Mouse (Mus musculus) neural tube, embryonic 11.5 days (tissue): Measurements from ENCODE around the gene Mindy4. TPM values are rescaled to one million over a fixed set of nuclear protein-coding genes. Genes with fewer than 3 reads are reported as not detected.
A peak's percentile ranks its signal among the peaks of the same experiment; 100 is the strongest.

Source experiments
- ATAC-seq: fragments of 200-750 bp; cut with Nextera tagmentation; 2 replicates; pipeline ENCODE4 v1.8.0; 2017; ENCODE audit warnings: moderate number of reproducible peaks, mild to moderate bottlenecking, moderate TSS enrichment, moderate library complexity; ENCODE audit not compliant: insufficient read depth, low FRiP score, low TSS enrichment
- DNase-seq: peaks from one replicate; pipeline ENCODE4 v3.0.0-alpha.2; 2015; ENCODE audit warnings: low spot score
- H3K27ac ChIP-seq: fragments of 300-500 bp; sonication (generic); 2 replicates; pipeline ENCODE4 v1.5.1; 2014; ENCODE audit warnings: low read depth, mild to moderate bottlenecking, low read length
- H3K27me3 ChIP-seq: fragments of 300-500 bp; sonication (generic); 2 replicates; pipeline ENCODE4 v1.6.1; 2014; ENCODE audit warnings: mild to moderate bottlenecking, low read length, mixed read lengths; ENCODE audit not compliant: control insufficient read depth, insufficient read depth
- H3K36me3 ChIP-seq: fragments of 300-500 bp; sonication (generic); 2 replicates; pipeline ENCODE4 v1.6.1; 2014; ENCODE audit warnings: mild to moderate bottlenecking, low read length, moderate library complexity, mixed read lengths; ENCODE audit not compliant: control insufficient read depth, insufficient read depth
- H3K4me1 ChIP-seq: fragments of 300-500 bp; sonication (generic); 2 replicates; pipeline ENCODE4 v1.6.1; 2014; ENCODE audit warnings: low read length, mixed read lengths; ENCODE audit not compliant: control insufficient read depth, insufficient read depth
- H3K4me2 ChIP-seq: fragments of 300-500 bp; sonication (generic); 2 replicates; pipeline ENCODE4 v1.6.1; 2014; ENCODE audit warnings: low read depth, mild to moderate bottlenecking, moderate library complexity
- H3K4me3 ChIP-seq: fragments of 300-500 bp; sonication (generic); 2 replicates; pipeline ENCODE4 v1.5.1; 2014; ENCODE audit warnings: low read depth, low read length
- H3K9ac ChIP-seq: fragments of 300-500 bp; sonication (generic); 2 replicates; pipeline ENCODE4 v1.6.1; 2014; ENCODE audit warnings: mild to moderate bottlenecking, low read length
- H3K9me3 ChIP-seq: fragments of 300-500 bp; sonication (generic); 2 replicates; pipeline ENCODE4 v1.6.1; 2016; ENCODE audit warnings: low read length; ENCODE audit not compliant: control insufficient read depth
- WGBS: fragments of 180-500 bp; shearing (Covaris S2); extraction: QIAGEN DNeasy Blood & Tissue Kit; methylation state at CpG from one replicate; pipeline ENCODE4 v1.1.7; 2014; 5-methylcytosine and 5-hydroxymethylcytosine counted together
- polyA plus RNA-seq: library from polyadenylated mRNA; unstranded; fragments of >200 nt; fragmentation: Nextera tagmentation; extraction: Ambion mirVana; gene quantifications from 2 replicates; pipeline ENCODE4 v1.2.1, GENCODE M21; 2014

Mindy4 gene
- polyA plus RNA-seq, 1 experiment from 2014 or later: 14.4 TPM

- Histone ChIP-seq H3K9ac (no peak overlapping the region), H3K27me3 (no peaks in the 10 kb centered on the region), H3K36me3 (no peaks in the 10 kb centered on the region), H3K4me1 (no peaks in the 10 kb centered on the region), H3K4me2 (no peak overlapping the region), H3K9me3 (no peaks in the 10 kb centered on the region), H3K27ac (no peak overlapping the region), H3K4me3 (no peak overlapping the region)
- ATAC-seq (no peak), DNase-seq (no peak)
Observed at GRCm38 (mm10) chr6:55189406-55189805, 13.8 kb upstream of the Mindy4 start.

GRCm38 (mm10) chr6:55191537-55191936, 11.6 kb upstream of the Mindy4 start:
- ATAC-seq: no peak
- Histone ChIP-seq H3K36me3 (no peaks in the 10 kb centered on the region), H3K9me3 (no peaks in the 10 kb centered on the region), H3K9ac (no peak overlapping the region), H3K4me3 (no peak overlapping the region), H3K4me1 (no peaks in the 10 kb centered on the region), H3K27ac (no peak overlapping the region), H3K4me2 (no peak overlapping the region), H3K27me3 (no peaks in the 10 kb centered on the region)
- DNase-seq: no peak
- WGBS: 77% methylated on average over 4 of the region's 4 CpGs

GRCm38 (mm10) chr6:55193171-55193570, 10.0 kb upstream of the Mindy4 start:
- Histone ChIP-seq H3K9ac (no peak overlapping the region), H3K4me3 (no peak overlapping the region), H3K4me2 (no peak overlapping the region), H3K36me3 (no peaks in the 10 kb centered on the region), H3K9me3 (no peaks in the 10 kb centered on the region), H3K4me1 (no peaks in the 10 kb centered on the region), H3K27ac (no peak overlapping the region), H3K27me3 (no peaks in the 10 kb centered on the region)
- ATAC-seq (no peak), DNase-seq (no peak)
- WGBS: 90% methylated on average over 3 of the region's 3 CpGs

- WGBS: 95% methylated on average over 3 of the region's 3 CpGs
- Histone ChIP-seq H3K4me3 (no peak overlapping the region), H3K27ac (no peak overlapping the region), H3K4me2 (no peak overlapping the region), H3K4me1 (no peaks in the 10 kb centered on the region), H3K9ac (no peak overlapping the region), H3K27me3 (no peaks in the 10 kb centered on the region), H3K36me3 (no peaks in the 10 kb centered on the region), H3K9me3 (no peaks in the 10 kb centered on the region)
- ATAC-seq: no peak
- no peak for DNase-seq
Observed at GRCm38 (mm10) chr6:55199047-55199446, 4.1 kb upstream of the Mindy4 start.

GRCm38 (mm10) chr6:55203931-55204330, 748 bp downstream of the Mindy4 start:
- no peak overlapping the region for H3K27ac ChIP-seq
- WGBS: 74% methylated on average over 3 of the region's 3 CpGs

GRCm38 (mm10) chr6:55207786-55208185, 4.6 kb downstream of the Mindy4 start:
- ATAC-seq: no peak
- Histone ChIP-seq H3K27me3 (no peaks in the 10 kb centered on the region), H3K9ac (no peak overlapping the region), H3K4me1 (no peaks in the 10 kb centered on the region), H3K27ac (no peak overlapping the region), H3K36me3 (no peaks in the 10 kb centered on the region), H3K4me2 (no peak overlapping the region), H3K9me3 (no peaks in the 10 kb centered on the region), H3K4me3 (no peak overlapping the region)
- DNase-seq: no peak
- 79% methylated on average over 8 of the region's 8 CpGs for WGBS

More at GRCm38 (mm10) chr6:55203931-55204330, 748 bp downstream of the Mindy4 start:
- Histone ChIP-seq H3K4me2 (peak overlapping the region; percentile 46), H3K4me1 (no peaks in the 10 kb centered on the region), H3K4me3 (peak overlapping the region; percentile 38), H3K9me3 (no peaks in the 10 kb centered on the region), H3K9ac (peak overlapping the region; percentile 52), H3K36me3 (no peaks in the 10 kb centered on the region), H3K27me3 (no peaks in the 10 kb centered on the region)
- peak; percentile 33; the same call in 1 of the 2 replicates for ATAC-seq
- DNase-seq: no peak

- DNase-seq: peak; percentile 25
- Histone ChIP-seq H3K4me3 (no peak overlapping the region), H3K9ac (no peak overlapping the region), H3K4me2 (no peak overlapping the region), H3K4me1 (no peaks in the 10 kb centered on the region), H3K27ac (no peak overlapping the region), H3K9me3 (no peaks in the 10 kb centered on the region), H3K36me3 (no peaks in the 10 kb centered on the region), H3K27me3 (no peaks in the 10 kb centered on the region)
- 70% methylated on average over 15 of the region's 15 CpGs for WGBS
- ATAC-seq: no peak
Observed at GRCm38 (mm10) chr6:55210423-55211365, 7.5 kb downstream of the Mindy4 start.

GRCm38 (mm10) chr6:55214541-55214940, 11.4 kb downstream of the Mindy4 start:
- 86% methylated on average over 3 of the region's 3 CpGs for WGBS
- ATAC-seq: no peak

GRCm38 (mm10) chr6:55218232-55218631, 15.0 kb downstream of the Mindy4 start:
- H3K27ac ChIP-seq: no peak overlapping the region
- no peak for ATAC-seq
- 93% methylated on average over 9 of the region's 9 CpGs for WGBS
- no peaks in the 10 kb centered on the region for H3K4me1 ChIP-seq
- H3K36me3 ChIP-seq: peaks cover 2% of the 10 kb centered on the region; the same call in 1 of the 2 replicates
- DNase-seq: no peak
- H3K4me3 ChIP-seq: no peak overlapping the region
- no peak overlapping the region for H3K9ac ChIP-seq
- no peaks in the 10 kb centered on the region for H3K27me3 ChIP-seq
- no peaks in the 10 kb centered on the region for H3K9me3 ChIP-seq
- no peak overlapping the region for H3K4me2 ChIP-seq

More at GRCm38 (mm10) chr6:55214541-55214940, 11.4 kb downstream of the Mindy4 start:
- peaks cover 2% of the 10 kb centered on the region; the same call in 1 of the 2 replicates for H3K36me3 ChIP-seq
- H3K4me3 ChIP-seq: no peak overlapping the region
- H3K9ac ChIP-seq: no peak overlapping the region
- H3K27ac ChIP-seq: no peak overlapping the region
- no peak for DNase-seq
- H3K4me1 ChIP-seq: no peaks in the 10 kb centered on the region
- H3K4me2 ChIP-seq: no peak overlapping the region
- H3K27me3 ChIP-seq: no peaks in the 10 kb centered on the region
- H3K9me3 ChIP-seq: no peaks in the 10 kb centered on the region
